Mouse (Mus musculus): ENCODE measurements around the gene Slc2a4. TPM values are rescaled to one million over a fixed set of nuclear protein-coding genes. Genes with fewer than 3 reads are reported as not detected.
A peak's percentile ranks its signal among the peaks of the same experiment; 100 is the strongest.

Slc2a4 gene
- polyA plus RNA-seq, 1 experiment from 2014 or later: 39.1 TPM

DNA sequence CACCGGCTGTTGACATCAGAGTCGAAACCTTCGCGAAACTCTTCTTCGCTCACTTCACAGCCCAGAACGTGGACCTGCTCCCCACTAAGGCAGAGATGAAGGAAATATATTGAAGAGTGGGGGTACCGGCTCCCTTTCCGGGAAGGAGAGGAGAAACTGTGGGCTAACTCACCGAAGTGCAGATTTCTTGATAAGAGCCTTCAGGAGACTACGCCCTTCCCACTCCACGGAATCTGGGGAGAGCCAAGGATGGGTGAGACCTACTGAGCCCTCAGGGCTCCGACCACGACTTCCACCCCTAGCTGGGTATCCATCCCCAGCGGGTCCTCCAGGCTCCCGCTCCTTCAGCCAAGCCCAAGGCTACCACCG lies 31.8 kb upstream of the Slc2a4 start:
- 2% methylated on average over 16 of the region's 16 CpGs for WGBS
- Histone ChIP-seq H3K9ac (ENCODE audit: low read length) (peak overlapping the region; percentile 81), H3K27me3 (ENCODE audit: control insufficient read depth, insufficient read depth, low read length) (no peaks in the 10 kb centered on the region), H3K4me2 (ENCODE audit: low read depth, low read length) (peak overlapping the region; percentile 63), H3K9me3 (replicated peaks; ENCODE audit: control insufficient read depth, low read length) (no peaks in the 10 kb centered on the region), H3K36me3 (ENCODE audit: control insufficient read depth, insufficient read depth, low read length) (peaks cover 9% of the 10 kb centered on the region), H3K4me1 (ENCODE audit: control insufficient read depth, insufficient read depth, low read length) (peaks cover 16% of the 10 kb centered on the region), H3K27ac (ENCODE audit: low read length) (peak overlapping the region; percentile 99), H3K4me3 (replicated peaks; ENCODE audit: low read length) (peak overlapping the region; percentile 94)
- no peak for ATAC-seq (ENCODE audit: insufficient read depth, low FRiP score)

DNA sequence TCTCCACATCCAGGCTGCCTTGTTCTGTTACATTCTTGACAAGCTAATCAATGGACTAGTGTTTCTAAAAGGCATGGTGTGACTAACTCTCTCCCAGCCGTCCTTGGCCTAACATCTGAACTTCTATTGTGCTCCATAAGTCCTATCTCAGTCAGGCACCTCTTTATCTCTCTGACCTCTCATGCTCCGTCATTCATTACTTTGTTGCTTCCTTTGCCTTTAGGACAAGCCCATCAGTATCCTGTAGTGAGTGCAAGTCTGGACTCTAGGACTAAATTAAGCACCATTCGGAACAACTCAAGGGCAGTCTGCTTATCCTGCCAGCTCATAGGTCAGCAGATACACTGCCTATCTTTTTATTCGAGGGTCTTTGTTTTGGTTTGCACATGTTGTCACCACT lies 28.3 kb upstream of the Slc2a4 start:
- no peaks in the 10 kb centered on the region for H3K27me3 ChIP-seq (ENCODE audit: control insufficient read depth, insufficient read depth, low read length)
- WGBS: 77% methylated on average over 4 of the region's 4 CpGs
- no peak overlapping the region for H3K4me2 ChIP-seq (ENCODE audit: low read depth, low read length)
- no peak for ATAC-seq (ENCODE audit: insufficient read depth, low FRiP score)
- no peak overlapping the region for H3K4me3 ChIP-seq (replicated peaks; ENCODE audit: low read length)
- H3K27ac ChIP-seq (ENCODE audit: low read length): no peak overlapping the region
- peaks cover 3% of the 10 kb centered on the region; the same call in 1 of the 2 replicates for H3K4me1 ChIP-seq (ENCODE audit: control insufficient read depth, insufficient read depth, low read length)
- H3K9ac ChIP-seq (ENCODE audit: low read length): no peak overlapping the region
- peaks cover 11% of the 10 kb centered on the region for H3K36me3 ChIP-seq (ENCODE audit: control insufficient read depth, insufficient read depth, low read length)
- H3K9me3 ChIP-seq (replicated peaks; ENCODE audit: control insufficient read depth, low read length): no peaks in the 10 kb centered on the region

DNA sequence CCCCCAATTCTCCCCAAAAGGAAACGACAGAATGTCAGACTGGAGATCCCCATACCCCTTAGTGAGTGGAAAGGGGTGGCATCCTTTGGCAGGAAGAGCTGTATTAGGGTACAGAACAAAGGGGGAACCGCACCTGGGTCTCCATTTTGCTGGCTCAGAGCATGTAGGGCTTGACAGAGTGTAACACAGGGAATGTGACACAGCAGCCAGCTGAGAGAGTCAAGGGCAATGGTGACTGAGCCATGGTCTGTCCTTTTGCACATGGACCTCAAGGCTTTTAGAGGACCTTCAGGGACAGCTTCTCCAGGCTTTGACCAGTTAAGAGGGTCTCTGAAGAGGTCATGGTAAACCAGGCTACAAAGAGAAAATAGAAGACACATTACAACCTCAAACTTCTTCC lies 26.9 kb upstream of the Slc2a4 start:
- peaks cover 11% of the 10 kb centered on the region for H3K36me3 ChIP-seq (ENCODE audit: control insufficient read depth, insufficient read depth, low read length)

DNA sequence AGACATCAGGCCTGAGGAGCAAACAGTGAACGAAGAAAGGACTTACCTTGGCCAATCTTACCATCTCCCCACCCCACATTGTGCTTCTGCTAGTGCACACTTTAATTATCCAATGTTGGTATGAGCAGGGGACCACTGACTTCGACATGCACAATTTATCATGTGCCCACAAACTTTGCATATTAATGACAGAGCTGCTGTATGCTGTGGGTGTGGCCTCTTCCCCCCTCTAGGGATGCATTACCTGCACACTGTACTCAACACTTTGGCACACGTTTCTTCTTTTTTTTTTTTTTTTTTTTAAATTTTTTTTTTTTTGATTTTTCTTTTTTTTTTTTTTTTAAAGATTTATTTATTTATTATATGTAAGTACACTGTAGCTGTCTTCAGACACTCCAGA lies 22.8 kb upstream of the Slc2a4 start:
- 59% methylated on average over 3 of the region's 3 CpGs for WGBS

More for the DNA sequence above, 26.9 kb upstream of the Slc2a4 start:
- Histone ChIP-seq H3K27ac (ENCODE audit: low read length) (no peak overlapping the region), H3K4me1 (ENCODE audit: control insufficient read depth, insufficient read depth, low read length) (peaks cover 3% of the 10 kb centered on the region; the same call in 1 of the 2 replicates), H3K4me2 (ENCODE audit: low read depth, low read length) (no peak overlapping the region), H3K4me3 (replicated peaks; ENCODE audit: low read length) (no peak overlapping the region), H3K9ac (ENCODE audit: low read length) (no peak overlapping the region), H3K27me3 (ENCODE audit: control insufficient read depth, insufficient read depth, low read length) (no peaks in the 10 kb centered on the region), H3K9me3 (replicated peaks; ENCODE audit: control insufficient read depth, low read length) (no peaks in the 10 kb centered on the region)
- 95% methylated on average over 2 of the region's 2 CpGs for WGBS
- ATAC-seq (ENCODE audit: insufficient read depth, low FRiP score): no peak

DNA sequence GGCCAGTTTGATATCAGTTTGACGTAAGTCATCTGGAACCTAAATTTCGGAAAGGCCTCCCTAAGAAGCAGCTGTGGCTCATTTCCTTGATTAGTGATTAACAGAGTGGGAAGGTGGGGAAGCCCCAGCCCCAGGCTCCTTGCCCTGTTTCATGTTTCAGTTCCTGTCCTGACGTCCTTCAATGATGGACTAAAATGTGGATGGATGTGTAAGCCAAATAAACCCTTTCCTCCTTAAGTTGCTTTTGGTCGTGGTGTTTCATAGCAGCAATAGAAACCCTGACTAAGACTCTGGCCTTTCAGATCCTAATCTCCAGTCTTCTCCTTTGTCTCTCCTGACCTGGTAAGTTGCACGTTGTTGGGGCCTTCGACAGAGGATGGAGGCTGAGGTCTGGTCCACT lies 22.2 kb upstream of the Slc2a4 start:
- Histone ChIP-seq H3K27me3 (ENCODE audit: control insufficient read depth, insufficient read depth, low read length) (peaks cover 14% of the 10 kb centered on the region), H3K4me1 (ENCODE audit: control insufficient read depth, insufficient read depth, low read length) (no peaks in the 10 kb centered on the region), H3K36me3 (ENCODE audit: control insufficient read depth, insufficient read depth, low read length) (peaks cover 11% of the 10 kb centered on the region), H3K27ac (ENCODE audit: low read length) (no peak overlapping the region), H3K4me2 (ENCODE audit: low read depth, low read length) (no peak overlapping the region), H3K9me3 (replicated peaks; ENCODE audit: control insufficient read depth, low read length) (no peaks in the 10 kb centered on the region), H3K4me3 (replicated peaks; ENCODE audit: low read length) (no peak overlapping the region), H3K9ac (ENCODE audit: low read length) (no peak overlapping the region)
- 63% methylated on average over 6 of the region's 6 CpGs for WGBS
- no peak for ATAC-seq (ENCODE audit: insufficient read depth, low FRiP score)

More for the DNA sequence above, 22.8 kb upstream of the Slc2a4 start:
- Histone ChIP-seq H3K4me2 (ENCODE audit: low read depth, low read length) (no peak overlapping the region), H3K36me3 (ENCODE audit: control insufficient read depth, insufficient read depth, low read length) (peaks cover 11% of the 10 kb centered on the region), H3K27ac (ENCODE audit: low read length) (no peak overlapping the region), H3K27me3 (ENCODE audit: control insufficient read depth, insufficient read depth, low read length) (peaks cover 10% of the 10 kb centered on the region), H3K4me3 (replicated peaks; ENCODE audit: low read length) (no peak overlapping the region), H3K9me3 (replicated peaks; ENCODE audit: control insufficient read depth, low read length) (no peaks in the 10 kb centered on the region), H3K9ac (ENCODE audit: low read length) (no peak overlapping the region), H3K4me1 (ENCODE audit: control insufficient read depth, insufficient read depth, low read length) (no peaks in the 10 kb centered on the region)
- no peak for ATAC-seq (ENCODE audit: insufficient read depth, low FRiP score)

DNA sequence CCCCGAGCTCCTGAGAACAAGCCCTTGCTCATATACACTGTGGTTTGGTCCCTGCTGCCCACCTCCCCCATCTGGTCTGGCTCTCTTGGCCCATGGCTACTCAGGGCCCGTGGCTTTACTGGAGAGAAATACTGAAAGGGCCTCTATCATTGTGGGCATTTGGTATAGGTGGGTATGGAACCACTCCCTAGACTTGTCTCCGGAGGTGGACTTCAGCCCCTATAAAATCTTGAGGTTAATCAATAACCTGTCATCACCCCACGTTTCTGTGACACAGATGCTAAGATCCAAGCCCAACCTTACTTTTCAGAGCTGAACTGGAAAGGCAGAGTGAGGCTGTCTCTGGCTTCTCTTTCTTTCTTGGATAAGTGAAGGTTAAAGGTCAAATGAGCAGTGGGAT lies 20.8 kb upstream of the Slc2a4 start:
- Histone ChIP-seq H3K36me3 (ENCODE audit: control insufficient read depth, insufficient read depth, low read length) (0 out of 2 replicates have a peak, but pooled peaks cover 2% of the 10 kb centered on the region), H3K4me3 (replicated peaks; ENCODE audit: low read length) (no peak overlapping the region), H3K27me3 (ENCODE audit: control insufficient read depth, insufficient read depth, low read length) (peaks cover 27% of the 10 kb centered on the region), H3K27ac (ENCODE audit: low read length) (no peak overlapping the region), H3K4me1 (ENCODE audit: control insufficient read depth, insufficient read depth, low read length) (no peaks in the 10 kb centered on the region), H3K4me2 (ENCODE audit: low read depth, low read length) (no peak overlapping the region), H3K9ac (ENCODE audit: low read length) (no peak overlapping the region), H3K9me3 (replicated peaks; ENCODE audit: control insufficient read depth, low read length) (no peaks in the 10 kb centered on the region)
- 70% methylated on average over 4 of the region's 4 CpGs for WGBS
- ATAC-seq (ENCODE audit: insufficient read depth, low FRiP score): no peak

DNA sequence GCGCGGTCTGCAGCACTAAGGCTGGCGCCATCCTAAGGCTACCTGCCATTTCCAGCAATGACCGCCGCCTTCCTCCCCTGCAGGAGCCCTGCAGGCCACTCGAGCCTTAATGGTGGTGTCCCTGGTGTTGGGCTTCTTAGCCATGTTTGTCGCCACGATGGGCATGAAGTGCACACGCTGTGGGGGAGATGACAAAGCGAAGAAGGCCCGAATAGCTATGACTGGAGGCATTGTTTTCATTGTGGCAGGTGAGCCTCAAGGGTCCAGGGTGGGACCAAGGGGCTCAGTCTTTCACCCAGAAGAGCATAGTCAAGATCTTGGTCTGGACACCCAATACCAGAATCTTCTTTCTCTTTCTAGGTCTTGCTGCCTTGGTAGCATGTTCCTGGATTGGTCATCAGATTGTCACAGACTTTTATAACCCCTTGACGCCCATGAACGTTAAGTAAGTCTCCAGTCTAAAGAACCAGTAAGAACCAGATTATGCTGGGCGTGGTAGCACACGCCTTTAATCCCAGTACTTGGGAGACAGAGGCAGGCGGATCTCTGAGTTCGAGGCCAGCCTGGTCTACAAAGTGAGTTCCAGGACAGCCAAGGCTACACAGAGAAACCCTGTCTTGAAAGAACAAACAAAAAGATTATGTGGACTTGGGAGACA lies 19.0 kb upstream of the Slc2a4 start:
- ATAC-seq (ENCODE audit: insufficient read depth, low FRiP score): no peak
- Histone ChIP-seq H3K4me3 (replicated peaks; ENCODE audit: low read length) (peak overlapping the region; percentile 57), H3K9me3 (replicated peaks; ENCODE audit: control insufficient read depth, low read length) (no peaks in the 10 kb centered on the region), H3K36me3 (ENCODE audit: control insufficient read depth, insufficient read depth, low read length) (no peaks in the 10 kb centered on the region), H3K27ac (ENCODE audit: low read length) (peak overlapping the region; percentile 92), H3K4me2 (ENCODE audit: low read depth, low read length) (peak overlapping the region; percentile 57), H3K27me3 (ENCODE audit: control insufficient read depth, insufficient read depth, low read length) (peaks cover 39% of the 10 kb centered on the region), H3K9ac (ENCODE audit: low read length) (peak overlapping the region; percentile 79), H3K4me1 (ENCODE audit: control insufficient read depth, insufficient read depth, low read length) (no peaks in the 10 kb centered on the region)
- WGBS: 36% methylated on average over 17 of the region's 17 CpGs

DNA sequence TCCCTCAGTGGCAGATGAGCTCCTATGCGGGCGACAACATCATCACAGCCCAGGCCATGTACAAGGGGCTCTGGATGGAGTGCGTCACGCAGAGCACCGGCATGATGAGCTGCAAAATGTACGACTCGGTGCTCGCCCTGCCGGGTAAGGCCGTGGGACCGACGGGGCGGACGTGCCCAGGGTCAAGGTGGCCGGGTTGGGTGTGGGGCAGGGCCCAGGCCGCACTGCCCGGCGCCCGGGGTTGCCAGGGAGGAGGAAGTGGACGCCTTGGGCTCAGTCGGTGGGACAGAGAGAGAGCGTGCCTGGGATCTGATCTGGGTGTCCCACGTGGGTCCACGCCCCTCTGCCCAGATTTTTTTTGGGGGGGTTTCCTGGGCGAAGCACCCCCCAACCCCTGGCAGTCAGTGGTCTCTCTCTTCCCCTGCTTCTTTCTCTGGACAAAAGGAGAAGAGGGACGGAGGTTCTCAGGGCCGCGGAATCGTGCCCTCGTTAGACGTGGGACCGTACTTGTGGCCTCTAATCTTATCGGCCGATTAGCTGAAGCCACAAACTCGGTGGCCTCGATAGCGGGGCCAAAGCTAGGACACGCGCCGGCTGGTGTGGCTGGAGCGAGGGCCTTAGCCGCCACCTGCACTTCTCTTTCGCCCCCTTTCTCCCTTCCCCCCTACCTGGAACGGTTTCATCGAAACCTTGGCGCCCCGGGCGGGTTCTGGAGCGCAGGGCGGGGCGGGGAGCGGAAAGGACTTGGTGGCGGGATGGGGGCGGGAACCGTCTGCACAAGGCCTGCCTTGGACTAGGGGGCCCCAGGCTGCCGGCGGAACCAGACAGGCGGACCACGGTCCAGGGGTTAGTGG lies 18.2 kb upstream of the Slc2a4 start:
- Histone ChIP-seq H3K9me3 (replicated peaks; ENCODE audit: control insufficient read depth, low read length) (no peaks in the 10 kb centered on the region), H3K27me3 (ENCODE audit: control insufficient read depth, insufficient read depth, low read length) (peaks cover 39% of the 10 kb centered on the region), H3K36me3 (ENCODE audit: control insufficient read depth, insufficient read depth, low read length) (no peaks in the 10 kb centered on the region), H3K4me3 (replicated peaks; ENCODE audit: low read length) (peak overlapping the region; percentile 57), H3K9ac (ENCODE audit: low read length) (peak overlapping the region; percentile 79), H3K4me1 (ENCODE audit: control insufficient read depth, insufficient read depth, low read length) (no peaks in the 10 kb centered on the region), H3K4me2 (ENCODE audit: low read depth, low read length) (peak overlapping the region; percentile 57), H3K27ac (ENCODE audit: low read length) (peak overlapping the region; percentile 92)
- 2% methylated on average over 59 of the region's 59 CpGs for WGBS
- ATAC-seq (ENCODE audit: insufficient read depth, low FRiP score): peak; percentile 78

DNA sequence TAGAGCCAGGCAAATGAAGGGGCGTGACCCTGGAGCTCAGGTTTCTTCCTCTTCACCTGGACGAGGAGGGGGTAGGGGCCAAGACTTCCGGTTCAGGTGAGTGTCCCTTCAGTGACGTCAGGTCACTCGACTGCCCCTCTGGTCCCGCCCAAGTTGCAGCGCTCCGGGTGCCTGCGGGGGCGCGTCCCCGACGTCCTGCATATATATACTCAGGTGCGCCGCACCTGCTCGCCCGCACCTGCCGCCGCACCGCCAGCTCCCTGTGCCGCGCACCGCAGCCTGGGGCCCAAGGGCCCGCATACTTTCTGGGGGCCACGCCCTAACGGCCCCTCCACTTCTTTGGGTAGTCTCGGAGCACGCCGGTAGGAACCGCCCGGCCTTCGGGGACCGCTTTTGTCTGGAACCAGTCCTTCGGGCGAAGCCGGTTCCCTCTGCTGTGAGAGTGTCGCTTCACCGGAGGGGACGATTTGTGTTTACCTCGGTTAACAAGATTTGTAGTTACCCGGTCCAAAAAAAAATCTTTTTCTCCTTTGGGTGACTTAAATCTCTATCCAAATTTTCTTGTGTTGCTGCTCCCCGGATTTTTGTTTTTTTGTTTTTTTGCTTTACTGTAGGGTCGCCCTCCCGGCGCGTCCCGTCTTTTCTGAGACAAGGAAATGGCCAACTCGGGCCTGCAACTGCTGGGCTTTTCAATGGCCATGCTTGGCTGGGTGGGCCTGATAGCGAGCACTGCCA lies 17.4 kb upstream of the Slc2a4 start:
- WGBS: 2% methylated on average over 49 of the region's 49 CpGs
- Histone ChIP-seq H3K27me3 (ENCODE audit: control insufficient read depth, insufficient read depth, low read length) (peaks cover 39% of the 10 kb centered on the region), H3K9me3 (replicated peaks; ENCODE audit: control insufficient read depth, low read length) (no peaks in the 10 kb centered on the region)

More for the DNA sequence above, 17.4 kb upstream of the Slc2a4 start:
- H3K4me2 ChIP-seq (ENCODE audit: low read depth, low read length): peak overlapping the region; percentile 57
- H3K4me1 ChIP-seq (ENCODE audit: control insufficient read depth, insufficient read depth, low read length): no peaks in the 10 kb centered on the region
- H3K4me3 ChIP-seq (replicated peaks; ENCODE audit: low read length): peak overlapping the region; percentile 57
- ATAC-seq (ENCODE audit: insufficient read depth, low FRiP score): peak; percentile 83
- H3K9ac ChIP-seq (ENCODE audit: low read length): peak overlapping the region; percentile 79
- H3K27ac ChIP-seq (ENCODE audit: low read length): peak overlapping the region; percentile 92
- H3K36me3 ChIP-seq (ENCODE audit: control insufficient read depth, insufficient read depth, low read length): no peaks in the 10 kb centered on the region
